Mouse (Mus musculus) hindbrain, embryonic 15.5 days (tissue): ENCODE results near the gene Meis3. TPM values are rescaled to one million over a fixed set of nuclear protein-coding genes. Genes with fewer than 3 reads are reported as not detected.

ENCODE experiments used
- ATAC-seq: fragments of 200-750 bp; cut with Nextera tagmentation; 2 replicates; pipeline ENCODE4 v1.8.0; 2017; ENCODE audit warnings: low read depth, moderate number of reproducible peaks, moderate TSS enrichment; ENCODE audit not compliant: low FRiP score
- H3K27ac ChIP-seq: fragments of 300-500 bp; sonication (generic); replicated peaks from 2 replicates; pipeline ENCODE4 v1.5.1; 2015; ENCODE audit warnings: mild to moderate bottlenecking, inconsistent platforms
- H3K27me3 ChIP-seq: fragments of 300-500 bp; sonication (generic); 2 replicates; pipeline ENCODE4 v1.6.1; 2015; ENCODE audit warnings: control low read depth, inconsistent platforms
- H3K36me3 ChIP-seq: fragments of 300-500 bp; sonication (generic); 2 replicates; pipeline ENCODE4 v1.6.1; 2015; ENCODE audit warnings: control low read depth, inconsistent platforms
- H3K4me1 ChIP-seq: fragments of 300-500 bp; sonication (generic); replicated peaks from 2 replicates; pipeline ENCODE4 v1.6.1; 2015; ENCODE audit warnings: control low read depth, inconsistent platforms
- H3K4me2 ChIP-seq: fragments of 300-500 bp; sonication (generic); 2 replicates; pipeline ENCODE4 v1.6.1; 2015; ENCODE audit warnings: moderate library complexity, mild to moderate bottlenecking, inconsistent platforms
- H3K4me3 ChIP-seq: fragments of 300-500 bp; sonication (generic); 2 replicates; pipeline ENCODE4 v1.5.1; 2015; ENCODE audit warnings: mild to moderate bottlenecking, inconsistent platforms
- H3K9ac ChIP-seq: fragments of 300-500 bp; sonication (generic); 2 replicates; pipeline ENCODE4 v1.6.1; 2015; ENCODE audit warnings: inconsistent platforms
- H3K9me3 ChIP-seq: fragments of 300-500 bp; sonication (generic); 2 replicates; pipeline ENCODE4 v1.6.1; 2016; ENCODE audit warnings: control low read depth, inconsistent platforms
- WGBS: fragments of 180-500 bp; shearing (Covaris S2); methylation state at CpG from one replicate; pipeline ENCODE4 v1.1.7; 2015; 5-methylcytosine and 5-hydroxymethylcytosine counted together
- polyA plus RNA-seq: library from polyadenylated mRNA; unstranded; fragments of >200 nt; fragmentation: Nextera tagmentation; extraction: Ambion mirVana; gene quantifications from 2 replicates; pipeline ENCODE4 v1.2.1, GENCODE M21; 2015

The Meis3 gene
- polyA plus RNA-seq, 1 experiment from 2014 or later, result 134 TPM

- Histone ChIP-seq H3K4me2 (no peak overlapping the region), H3K9ac (no peak overlapping the region), H3K27ac (no peak overlapping the region), H3K27me3 (no peaks in the 10 kb centered on the region), H3K9me3 (no peaks in the 10 kb centered on the region), H3K4me3 (no peak overlapping the region), H3K4me1 (no peaks in the 10 kb centered on the region), H3K36me3 (no peaks in the 10 kb centered on the region)
- 58% methylated on average over 5 of the region's 5 CpGs for WGBS
- no peak for ATAC-seq
These were observed 55.0 kb downstream of the Meis3 start for GRCm38 (mm10) chr7:16229869-16230268.

Other genes with a start within 250 kb of the Meis3 start
- gene Nop53, start 229.0 kb upstream of the Meis3 start, polyA plus RNA-seq, result 110 and 114 TPM in 2 replicates
- 6.5 and 6.9 TPM in 2 replicates for gene Ehd2, start 207.5 kb upstream of the Meis3 start, polyA plus RNA-seq
- 7.5 and 8.7 TPM in 2 replicates for gene Bicra, start 127.2 kb upstream of the Meis3 start, polyA plus RNA-seq
- 0.06 and 0.26 TPM in 2 replicates for gene Zfp541, start 113.3 kb upstream of the Meis3 start, polyA plus RNA-seq
- gene Napa, start 76.6 kb upstream of the Meis3 start, polyA plus RNA-seq, result 218 and 239 TPM in 2 replicates
- 45.3 and 53.5 TPM in 2 replicates for gene Kptn, start 55.2 kb upstream of the Meis3 start, polyA plus RNA-seq
- gene Slc8a2, start 45.3 kb upstream of the Meis3 start, polyA plus RNA-seq, result 1.1 TPM in 2 replicates
- 10.9 and 11.1 TPM in 2 replicates for gene Dhx34, start 46.9 kb downstream of the Meis3 start, polyA plus RNA-seq
- gene C5ar2, start 69.1 kb downstream of the Meis3 start, polyA plus RNA-seq, result 0.10 and 0.14 TPM in 2 replicates
- gene C5ar1, start 84.5 kb downstream of the Meis3 start, polyA plus RNA-seq, result 2.2 and 2.7 TPM in 2 replicates
- 52.2 and 58.4 TPM in 2 replicates for gene Inafm1, start 98.5 kb downstream of the Meis3 start, polyA plus RNA-seq
- 29.3 and 29.6 TPM in 2 replicates for gene Ccdc9, start 111.7 kb downstream of the Meis3 start, polyA plus RNA-seq
- gene Bbc3, start 133.3 kb downstream of the Meis3 start, polyA plus RNA-seq, result 28.9 and 31.7 TPM in 2 replicates
- gene Sae1, start 212.7 kb downstream of the Meis3 start, polyA plus RNA-seq, result 251 and 261 TPM in 2 replicates
- 17.5 and 17.6 TPM in 2 replicates for gene Zc3h4, start 225.8 kb downstream of the Meis3 start, polyA plus RNA-seq